Comparison of ENCODE assay signal across 8 mouse cellular contexts in the genomic region with DNA sequence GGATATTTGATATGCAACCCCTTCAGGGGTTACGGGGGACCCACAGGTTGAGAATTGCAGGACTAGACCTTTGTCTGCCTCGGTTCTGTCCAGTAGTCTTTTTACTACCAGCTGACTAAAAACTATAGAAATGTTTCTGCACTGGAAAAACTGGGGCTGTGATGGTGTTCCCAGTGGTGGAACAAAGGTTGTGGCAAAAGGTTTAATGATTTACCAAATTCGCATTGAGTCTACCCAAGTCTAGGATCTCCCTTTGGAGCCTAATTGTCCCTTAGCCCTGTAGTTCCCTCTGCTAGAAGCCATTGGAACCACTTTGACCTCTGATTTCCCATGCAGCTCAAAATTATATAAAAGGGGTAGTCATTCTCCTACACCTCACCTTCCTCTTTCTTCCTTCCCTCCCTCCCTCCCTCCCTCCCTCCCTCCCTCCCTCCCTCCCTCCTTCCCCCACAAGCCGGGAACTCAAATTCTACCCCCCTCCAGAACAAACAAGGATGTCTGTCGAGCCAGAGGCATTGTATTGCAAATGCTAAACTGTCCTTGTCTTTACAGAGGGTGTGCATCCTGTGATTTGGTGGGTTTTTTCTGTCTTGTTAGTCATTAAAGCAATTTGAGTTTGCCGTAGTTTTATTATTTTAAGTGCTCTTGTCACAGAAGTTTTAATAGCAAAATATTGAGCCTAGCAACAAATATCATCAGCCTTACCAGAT. TPM values are rescaled to one million over a fixed set of nuclear protein-coding genes. Genes with fewer than 3 reads are reported as not detected.
A peak's percentile ranks its signal among the peaks of the same experiment; 100 is the strongest.
DNase-seq lines count a peak whose midpoint lies in the region; ATAC-seq and TF ChIP-seq lines count a peak whose summit lies in the region.

No protein-coding gene starts in this region.

- peaks cover 11% of the 10 kb centered on the region for H3K4me1 ChIP-seq in heart, postnatal 0 days (ENCODE audit: control insufficient read depth, insufficient read depth)
- peaks cover 24% of the 10 kb centered on the region for H3K4me1 ChIP-seq in embryonic facial prominence, embryonic 13.5 days
- H3K4me1 ChIP-seq in kidney, embryonic 16.5 days (ENCODE audit: insufficient read depth, low read length) = peaks cover 28% of the 10 kb centered on the region
- H3K4me1 ChIP-seq in neural tube, embryonic 12.5 days = peaks cover 16% of the 10 kb centered on the region

- no peak overlapping the region for H3K27ac ChIP-seq in heart, postnatal 0 days (ENCODE audit: low read depth)
- H3K27ac ChIP-seq in embryonic facial prominence, embryonic 13.5 days = no peak overlapping the region
- peak overlapping the region; percentile 34; the same call in 1 of the 2 replicates for H3K27ac ChIP-seq in kidney, embryonic 16.5 days (ENCODE audit: low read length)
- H3K27ac ChIP-seq in neural tube, embryonic 12.5 days = no peak overlapping the region

- peak overlapping the region; percentile 95 for H3K9ac ChIP-seq in heart, postnatal 0 days (replicated peaks; ENCODE audit: low read depth, low read length)
- H3K9ac ChIP-seq in embryonic facial prominence, embryonic 13.5 days = peak overlapping the region; percentile 54
- peak overlapping the region; percentile 51 for H3K9ac ChIP-seq in kidney, embryonic 16.5 days (replicated peaks; ENCODE audit: low read length)
- peak overlapping the region; percentile 27 for H3K9ac ChIP-seq in neural tube, embryonic 12.5 days

- no peak for ATAC-seq in heart, postnatal 0 days (ENCODE audit: insufficient read depth, low read depth)
- ATAC-seq in embryonic facial prominence, embryonic 13.5 days (ENCODE audit: insufficient number of reproducible peaks, insufficient read depth, low FRiP score, low TSS enrichment, low read depth) = no peak
- no peak for ATAC-seq in kidney, embryonic 16.5 days (ENCODE audit: low FRiP score, low TSS enrichment)
- ATAC-seq in neural tube, embryonic 12.5 days (ENCODE audit: low FRiP score, low read depth) = no peak

- H3K9me3 ChIP-seq in heart, postnatal 0 days (replicated peaks; ENCODE audit: control insufficient read depth, low read length) = no peaks in the 10 kb centered on the region
- no peaks in the 10 kb centered on the region for H3K9me3 ChIP-seq in embryonic facial prominence, embryonic 13.5 days
- no peaks in the 10 kb centered on the region for H3K9me3 ChIP-seq in kidney, embryonic 16.5 days (ENCODE audit: low read length)
- no peaks in the 10 kb centered on the region for H3K9me3 ChIP-seq in neural tube, embryonic 12.5 days

- 34% methylated on average over 5 of the region's 6 CpGs for WGBS in heart, postnatal 0 days
- 14% methylated on average over 5 of the region's 6 CpGs for WGBS in embryonic facial prominence, embryonic 13.5 days
- 11% methylated on average over 6 of the region's 6 CpGs for WGBS in kidney, embryonic 16.5 days
- WGBS in neural tube, embryonic 12.5 days = 11% methylated on average over 5 of the region's 6 CpGs

- H3K36me3 ChIP-seq in heart, postnatal 0 days (replicated peaks; ENCODE audit: control insufficient read depth, insufficient read depth, low read length) = no peaks in the 10 kb centered on the region
- peaks cover 6% of the 10 kb centered on the region; the same call in 1 of the 2 replicates for H3K36me3 ChIP-seq in embryonic facial prominence, embryonic 13.5 days
- 0 out of 2 replicates have a peak, but pooled peaks cover 4% of the 10 kb centered on the region for H3K36me3 ChIP-seq in kidney, embryonic 16.5 days (ENCODE audit: insufficient read depth, low read length)
- no peaks in the 10 kb centered on the region for H3K36me3 ChIP-seq in neural tube, embryonic 12.5 days

- no peaks in the 10 kb centered on the region for H3K27me3 ChIP-seq in heart, postnatal 0 days (ENCODE audit: control insufficient read depth, insufficient read depth, low read length)
- H3K27me3 ChIP-seq in embryonic facial prominence, embryonic 13.5 days = no peaks in the 10 kb centered on the region
- H3K27me3 ChIP-seq in kidney, embryonic 16.5 days (ENCODE audit: insufficient read depth, low read length) = no peaks in the 10 kb centered on the region
- no peaks in the 10 kb centered on the region for H3K27me3 ChIP-seq in neural tube, embryonic 12.5 days (replicated peaks)

- peak overlapping the region; percentile 93 for H3K4me3 ChIP-seq in heart, postnatal 0 days (ENCODE audit: low read depth, low read length)
- peak overlapping the region; percentile 91 for H3K4me3 ChIP-seq in embryonic facial prominence, embryonic 13.5 days
- H3K4me3 ChIP-seq in kidney, embryonic 16.5 days (ENCODE audit: low read length) = peak overlapping the region; percentile 99
- peak overlapping the region; percentile 94 for H3K4me3 ChIP-seq in neural tube, embryonic 12.5 days

- TF ChIP-seq EP300 in heart, postnatal 0 days (IDR thresholded peaks at IDR 0.05; ENCODE audit: low read depth) = no peak

- no peak for TF ChIP-seq CTCF in heart, postnatal 0 days (IDR thresholded peaks at IDR 0.05; ENCODE audit: low read depth)

- no peak for DNase-seq in heart, postnatal 0 days (ENCODE audit: low spot score)
- DNase-seq in heart, postnatal 36 days = no peak
- no peak for DNase-seq in left cerebral cortex, postnatal 25 days (ENCODE audit: low spot score in 2 of 2)
- no peak for DNase-seq in adrenal gland, adult (ENCODE audit: inconsistent age in 2 of 2, low spot score in 1 of 2)
- no peak for DNase-seq in urinary bladder, postnatal 25 days (ENCODE audit: low spot score)

- peak overlapping the region; percentile 65 for H3K4me2 ChIP-seq in heart, postnatal 0 days (ENCODE audit: low read depth, low read length)
- peak overlapping the region; percentile 68 for H3K4me2 ChIP-seq in embryonic facial prominence, embryonic 13.5 days
- H3K4me2 ChIP-seq in kidney, embryonic 16.5 days (replicated peaks; ENCODE audit: low read depth, low read length) = peak overlapping the region; percentile 77
- peak overlapping the region; percentile 84 for H3K4me2 ChIP-seq in neural tube, embryonic 12.5 days (replicated peaks)

- intact Hi-C loops in heart, postnatal 36 days (cut with DNase I) = loop anchor here (5.0 to 10.0 kb wide), 2 partner anchors 40 to 362 kb away; a partner anchor contains a TSS
- intact Hi-C loops in left cerebral cortex, postnatal 25 days (cut with DNase I) = loop anchor here (5.0 kb wide), 1 partner anchor 40 kb away; no protein-coding TSS in a partner anchor

RNA-seq across cellular contexts. Expression of a gene that starts 2.0 kb away (rescaled TPM):
- total RNA-seq in heart, postnatal 0 days (2014; rRNA removed; ENCODE audit: low replicate concordance) = 55.9 and 70.0 TPM in 2 replicates
- 57.0 and 58.3 TPM in 2 replicates for polyA plus RNA-seq in heart, postnatal 0 days (2015; fragmentation: Nextera tagmentation; extraction: Ambion mirVana)
- total RNA-seq in heart, postnatal 36 days (2021) = 100 to 1,000 TPM; 140 to 154 TPM
- polyA plus RNA-seq in embryonic facial prominence, embryonic 13.5 days (2015; fragmentation: Nextera tagmentation; extraction: Ambion mirVana) = 85.6 and 85.8 TPM in 2 replicates
- 114 and 116 TPM in 2 replicates for polyA plus RNA-seq in kidney, embryonic 16.5 days (2015; fragmentation: Nextera tagmentation; extraction: Ambion mirVana)
- 95.7 and 107 TPM in 2 replicates for polyA plus RNA-seq in neural tube, embryonic 12.5 days (2016; fragmentation: Nextera tagmentation; extraction: Ambion mirVana)
- total RNA-seq in left cerebral cortex, postnatal 25 days (2021) = 100 to 1,000 TPM; 267 to 275 TPM

RNA-seq across cellular contexts. Expression of a gene that starts 2.2 kb away (rescaled TPM):
- total RNA-seq in heart, postnatal 0 days (2014; rRNA removed; ENCODE audit: low replicate concordance) = 0.35 and 2.9 TPM in 2 replicates
- polyA plus RNA-seq in heart, postnatal 0 days (2015; fragmentation: Nextera tagmentation; extraction: Ambion mirVana) = 9.6 and 10.9 TPM in 2 replicates
- total RNA-seq in heart, postnatal 36 days (2021) = 1 to 10 TPM; 6.7 to 8.6 TPM
- polyA plus RNA-seq in embryonic facial prominence, embryonic 13.5 days (2015; fragmentation: Nextera tagmentation; extraction: Ambion mirVana) = 15.8 and 19.4 TPM in 2 replicates
- polyA plus RNA-seq in kidney, embryonic 16.5 days (2015; fragmentation: Nextera tagmentation; extraction: Ambion mirVana) = 9.9 and 10.0 TPM in 2 replicates
- polyA plus RNA-seq in neural tube, embryonic 12.5 days (2016; fragmentation: Nextera tagmentation; extraction: Ambion mirVana) = 7.0 and 7.2 TPM in 2 replicates
- total RNA-seq in left cerebral cortex, postnatal 25 days (2021) = 10 to 100 TPM; 11.9 to 12.5 TPM

RNA-seq across cellular contexts. Expression of a gene that starts 42.7 kb away (rescaled TPM):
- total RNA-seq in heart, postnatal 0 days (2014; rRNA removed; ENCODE audit: low replicate concordance) = not detected in 2 replicates
- polyA plus RNA-seq in heart, postnatal 0 days (2015; fragmentation: Nextera tagmentation; extraction: Ambion mirVana) = not detected in 2 replicates
- total RNA-seq in heart, postnatal 36 days (2021) = not detected
- polyA plus RNA-seq in embryonic facial prominence, embryonic 13.5 days (2015; fragmentation: Nextera tagmentation; extraction: Ambion mirVana) = 4.7 and 6.9 TPM in 2 replicates
- polyA plus RNA-seq in kidney, embryonic 16.5 days (2015; fragmentation: Nextera tagmentation; extraction: Ambion mirVana) = 0.86 and 1.1 TPM in 2 replicates
- polyA plus RNA-seq in neural tube, embryonic 12.5 days (2016; fragmentation: Nextera tagmentation; extraction: Ambion mirVana) = not detected in 2 replicates
- not detected for total RNA-seq in left cerebral cortex, postnatal 25 days (2021)

Comparison
In these comparisons a context has a peak if more than half of its experiments do, and no peak if none do; other contexts are left out.
1. H3K9ac ChIP-seq: peak in every context shown above with its lines; median percentile 95 in heart, postnatal 0 days; 54 in embryonic facial prominence, embryonic 13.5 days; 51 in kidney, embryonic 16.5 days; 27 in neural tube, embryonic 12.5 days.